Mouse (Mus musculus): ENCODE data around the gene Mllt3.

Gene Mllt3

GRCm38 (mm10) chr4:87955132-87955531, 78.0 kb downstream of the Mllt3 start:
- in situ Hi-C loops (cut with MboI, MseI): no loop called here

DNA sequence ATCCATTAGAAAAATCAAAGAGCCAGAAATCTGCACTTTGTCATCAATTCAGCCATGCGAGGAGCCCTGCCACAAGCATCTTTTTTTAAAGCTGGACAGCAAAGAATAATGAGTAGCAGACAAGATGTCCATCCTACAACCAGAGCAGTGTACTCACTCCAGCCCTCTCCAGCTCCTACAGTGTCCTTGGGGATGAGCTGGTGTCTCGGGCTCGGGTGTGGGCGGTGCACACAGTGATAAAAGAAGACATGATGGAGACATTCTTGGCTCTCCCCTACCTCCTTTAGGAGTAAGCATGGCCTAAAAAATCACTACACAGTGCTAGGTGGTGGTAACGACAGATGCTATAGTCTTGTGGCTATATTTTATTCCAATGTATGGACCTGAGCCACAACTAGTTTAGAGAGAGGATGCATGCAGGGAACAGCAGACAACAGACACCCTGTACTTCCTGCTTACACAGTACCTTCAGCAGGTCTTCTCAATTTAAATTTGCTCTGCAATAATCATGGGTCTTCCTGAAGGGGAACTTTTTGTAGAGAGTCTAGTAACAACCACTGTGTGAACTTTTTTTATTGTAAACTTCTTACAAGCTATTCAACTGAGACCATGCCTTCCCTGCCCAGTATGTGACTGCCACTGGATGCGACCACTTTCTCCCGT, 78.6 kb downstream of the Mllt3 start:
- in situ Hi-C loops (cut with MboI, MseI): no loop called here

DNA sequence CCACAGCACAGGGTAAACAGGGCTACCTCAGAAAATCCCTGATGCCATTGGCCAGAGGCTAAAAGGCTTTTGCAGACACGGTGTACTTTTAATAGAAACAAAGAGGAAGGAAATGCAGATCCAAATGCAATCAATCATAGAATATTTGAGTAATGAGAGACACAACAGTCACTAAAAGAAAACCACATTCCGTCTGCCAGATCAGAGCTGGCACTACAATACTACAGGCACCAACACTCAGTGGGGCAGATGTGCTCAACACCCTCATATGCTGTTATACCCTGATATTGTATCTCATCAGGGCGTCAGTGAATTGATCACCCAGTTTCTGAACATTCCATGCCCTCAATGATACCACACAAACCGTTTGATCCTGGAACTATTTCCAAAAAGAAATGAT, 79.4 kb downstream of the Mllt3 start:
- in situ Hi-C loops (cut with MboI, MseI): no loop called here

DNA sequence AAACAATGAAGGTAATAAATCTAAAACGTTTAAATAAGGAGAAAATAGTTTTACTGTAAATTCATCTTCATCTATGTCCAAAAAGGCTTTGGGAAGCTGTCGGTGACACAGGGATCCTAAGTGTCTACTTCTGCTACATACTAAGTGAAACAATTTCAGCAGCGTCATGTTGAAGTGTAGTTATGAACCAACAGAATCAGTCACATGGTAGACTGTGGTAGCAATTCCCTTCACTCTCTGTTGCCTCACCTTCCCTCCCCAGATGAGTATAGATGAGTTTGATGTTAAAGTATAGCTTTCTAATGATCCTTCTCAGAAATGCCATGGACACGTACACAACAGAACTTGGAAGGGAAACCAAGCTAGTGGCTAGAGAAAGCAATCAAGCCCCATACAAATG, 79.9 kb downstream of the Mllt3 start:
- in situ Hi-C loops (cut with MboI, MseI): no loop called here

GRCm38 (mm10) chr4:87949451-87949850, 83.7 kb downstream of the Mllt3 start:
- in situ Hi-C loops (cut with MboI, MseI): no loop called here

DNA sequence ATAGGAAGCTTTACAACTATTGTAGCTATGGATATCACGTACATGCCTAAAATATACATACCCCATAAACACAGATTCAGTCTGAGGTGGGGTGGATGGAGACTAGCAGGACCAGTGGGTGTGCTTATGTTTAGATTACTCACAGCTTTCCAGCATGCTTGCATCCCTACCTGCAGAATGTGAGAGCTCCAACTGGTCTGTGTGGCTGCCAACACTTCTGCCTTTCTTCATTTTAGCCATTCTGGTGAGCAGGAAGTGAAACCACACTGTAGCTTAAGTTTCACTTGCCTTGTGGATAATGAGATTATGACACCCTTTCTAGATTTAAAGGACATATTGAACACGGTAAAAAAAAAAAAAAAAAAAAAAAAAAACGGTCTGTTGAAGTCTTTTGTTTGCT, 88.8 kb downstream of the Mllt3 start:
- in situ Hi-C loops (cut with MboI, MseI): no loop called here

GRCm38 (mm10) chr4:87942921-87943403, 90.2 kb downstream of the Mllt3 start:
- in situ Hi-C loops (cut with MboI, MseI): no loop called here

DNA sequence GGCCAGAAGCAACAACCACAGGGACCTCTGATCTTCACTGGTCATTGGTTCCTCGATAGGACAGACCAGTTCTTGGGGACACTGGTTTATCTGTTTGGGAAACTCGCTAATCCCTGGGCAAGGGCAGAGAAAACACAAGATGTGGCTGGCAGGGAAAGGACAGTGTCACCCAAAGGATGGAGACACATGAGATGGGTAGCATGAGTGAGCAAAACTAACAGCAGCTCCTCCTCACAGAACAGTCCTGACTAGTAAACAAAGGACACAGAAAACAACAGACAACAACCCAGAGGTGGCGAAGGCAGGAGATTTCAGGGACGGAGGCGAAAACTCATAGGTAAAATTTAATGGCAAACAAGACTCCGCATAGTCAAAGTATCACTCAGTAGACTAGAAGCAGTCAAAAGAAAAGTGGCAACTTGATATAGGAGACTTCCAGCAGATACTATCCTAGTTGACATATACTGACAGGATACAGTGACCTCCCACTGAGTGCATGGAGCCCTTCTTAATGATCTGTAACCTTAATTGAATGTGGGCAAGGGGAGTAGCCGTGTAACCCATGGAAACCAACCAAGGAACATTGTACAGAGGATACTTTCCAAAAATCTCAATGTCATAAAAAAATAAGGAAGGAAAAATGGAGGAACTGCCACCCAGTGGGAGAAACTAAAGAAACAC, 93.5 kb downstream of the Mllt3 start:
- in situ Hi-C loops (cut with MboI, MseI): no loop called here

- in situ Hi-C loops (cut with MboI, MseI): no loop called here
Observed at GRCm38 (mm10) chr4:87936326-87936725, 96.8 kb downstream of the Mllt3 start.

DNA sequence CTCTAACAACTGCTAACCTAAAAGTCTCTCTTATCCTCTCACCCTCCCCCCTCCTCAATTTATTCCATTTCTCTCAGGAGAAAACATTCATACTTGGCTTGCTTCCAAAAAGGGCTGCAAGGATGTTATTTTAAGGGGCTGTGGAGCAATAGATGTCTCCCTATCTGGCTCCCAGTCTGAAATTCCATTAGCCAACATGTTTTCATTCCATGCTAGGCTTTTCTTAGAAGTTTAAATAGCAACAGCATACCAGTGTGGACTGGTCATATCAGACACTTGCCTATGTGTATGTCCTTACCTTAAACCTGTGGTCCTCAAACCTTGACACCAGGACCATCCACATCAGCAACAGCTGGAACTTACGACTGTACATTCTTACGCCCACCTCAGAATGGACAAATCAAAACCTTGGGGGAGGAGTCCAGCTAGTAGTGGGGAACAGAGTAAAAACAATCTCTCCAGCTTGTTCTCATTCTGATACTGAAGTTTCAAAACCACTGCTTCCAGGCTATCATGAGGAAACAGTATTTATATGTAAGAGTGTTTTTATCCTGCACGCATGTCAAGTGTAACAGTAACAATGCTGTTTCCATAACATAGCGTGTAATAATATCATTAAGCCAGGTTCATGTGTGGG, 99.3 kb downstream of the Mllt3 start:
- in situ Hi-C loops (cut with MboI, MseI): no loop called here

DNA sequence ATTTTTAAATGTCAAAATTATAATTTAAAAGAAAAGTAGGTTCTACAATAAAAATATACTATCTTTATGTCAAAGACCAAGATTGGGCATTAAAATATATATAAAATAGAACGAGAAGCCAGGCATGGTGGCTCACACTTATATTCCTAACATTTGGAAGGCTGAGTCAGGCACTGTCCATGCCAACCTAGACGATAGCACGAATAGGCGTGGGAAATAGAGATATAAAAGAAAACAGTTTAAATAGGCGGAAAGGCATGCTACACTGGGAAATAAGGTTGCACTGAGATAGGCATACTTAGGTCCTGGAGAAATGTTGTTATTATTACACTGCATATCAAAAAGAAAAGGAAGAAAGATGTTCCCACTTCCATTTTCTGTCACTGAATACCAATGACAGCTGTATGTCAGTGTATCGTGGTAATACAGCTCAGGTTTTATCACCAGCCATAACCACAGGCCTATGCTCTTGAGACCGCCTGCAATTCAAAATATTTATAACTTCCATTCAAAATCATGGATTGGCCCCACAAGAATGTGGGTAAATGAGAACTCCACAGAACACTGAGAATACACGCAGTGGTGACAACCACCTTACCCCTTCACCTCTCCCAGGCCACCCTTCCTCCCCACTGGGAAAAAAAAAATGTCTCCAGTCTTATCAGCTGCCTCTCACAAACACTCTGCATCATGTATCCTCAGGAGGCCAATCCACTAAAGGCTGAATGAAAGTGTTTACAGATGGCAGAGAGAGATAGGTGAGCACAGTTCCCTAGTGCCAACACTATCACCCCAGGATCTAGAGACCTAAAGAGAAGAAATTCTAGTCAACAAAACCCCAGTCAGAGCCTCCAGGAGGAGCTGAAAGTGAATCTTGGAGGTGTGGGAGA, 102.6 kb downstream of the Mllt3 start:
- in situ Hi-C loops (cut with MboI, MseI): no loop called here

GRCm38 (mm10) chr4:87928603-87929199, 104.5 kb downstream of the Mllt3 start:
- in situ Hi-C loops (cut with MboI, MseI): no loop called here

- in situ Hi-C loops (cut with MboI, MseI): no loop called here
Observed at GRCm38 (mm10) chr4:87927354-87927753, 105.8 kb downstream of the Mllt3 start.

DNA sequence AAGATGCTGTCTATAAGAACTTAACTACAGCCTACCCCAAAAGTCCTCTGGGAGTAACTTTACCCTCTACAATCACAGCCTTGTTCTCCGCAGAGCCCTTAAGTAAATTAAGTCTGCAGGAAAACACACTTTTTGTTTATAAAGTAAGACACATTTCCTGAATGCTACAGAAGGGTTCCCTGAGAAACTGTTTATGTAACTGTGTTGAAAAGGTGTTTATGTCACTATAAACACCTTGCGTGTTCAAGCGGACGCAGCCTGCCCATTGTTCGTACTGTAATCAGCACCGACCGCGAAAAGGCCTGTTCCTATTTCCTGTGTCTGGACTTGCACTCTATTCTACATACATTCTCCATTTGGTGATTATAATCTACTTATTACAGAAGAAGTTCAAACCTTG, 112.5 kb downstream of the Mllt3 start:
- in situ Hi-C loops (cut with MboI, MseI): no loop called here

DNA sequence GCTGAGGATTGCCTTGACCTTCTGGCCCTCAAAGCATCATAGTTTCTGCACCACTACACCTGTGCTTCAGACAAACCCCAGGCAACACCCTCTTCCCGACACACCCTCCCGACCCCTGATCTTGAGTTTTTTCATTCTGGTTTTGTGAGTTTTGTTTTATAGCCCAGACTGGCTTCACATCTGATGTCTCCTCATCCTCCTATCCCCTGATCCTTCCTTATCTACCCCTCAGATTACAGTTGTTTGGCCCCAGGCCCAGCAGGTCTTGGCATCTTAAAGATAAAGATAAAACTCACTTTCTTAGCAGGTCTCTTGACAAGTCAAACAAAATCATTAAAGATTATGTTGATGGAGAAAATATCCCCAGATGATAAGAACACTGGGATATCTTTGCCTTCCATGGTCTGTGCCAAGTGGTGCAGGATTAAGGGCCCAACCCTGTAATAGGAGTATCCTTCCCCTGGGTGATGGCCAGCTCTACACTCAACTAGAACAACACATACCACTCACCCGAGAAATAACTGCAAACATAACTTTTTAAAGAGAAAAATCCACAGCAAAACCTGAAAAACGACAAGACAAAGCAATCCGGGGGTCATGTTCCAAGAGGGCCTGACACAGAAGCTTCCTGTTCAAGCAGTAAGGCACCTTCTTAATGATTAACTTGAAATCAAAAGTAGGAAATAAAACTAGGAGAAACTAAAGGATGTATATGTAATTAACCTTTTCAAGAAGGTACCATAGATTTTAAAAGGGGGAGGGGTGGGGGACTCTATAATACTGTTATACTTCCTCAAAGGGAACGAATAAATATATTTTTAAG, 121.8 kb downstream of the Mllt3 start:
- in situ Hi-C loops (cut with MboI, MseI): loop anchor here in 1 of 2 experiments (5.0 kb wide), 1 partner anchor 79 kb away; no protein-coding TSS in a partner anchor

- in situ Hi-C loops (cut with MboI, MseI): no loop called here
Observed at GRCm38 (mm10) chr4:87905149-87905771, 127.9 kb downstream of the Mllt3 start.

GRCm38 (mm10) chr4:87904722-87905121, 128.4 kb downstream of the Mllt3 start:
- in situ Hi-C loops (cut with MboI, MseI): no loop called here

DNA sequence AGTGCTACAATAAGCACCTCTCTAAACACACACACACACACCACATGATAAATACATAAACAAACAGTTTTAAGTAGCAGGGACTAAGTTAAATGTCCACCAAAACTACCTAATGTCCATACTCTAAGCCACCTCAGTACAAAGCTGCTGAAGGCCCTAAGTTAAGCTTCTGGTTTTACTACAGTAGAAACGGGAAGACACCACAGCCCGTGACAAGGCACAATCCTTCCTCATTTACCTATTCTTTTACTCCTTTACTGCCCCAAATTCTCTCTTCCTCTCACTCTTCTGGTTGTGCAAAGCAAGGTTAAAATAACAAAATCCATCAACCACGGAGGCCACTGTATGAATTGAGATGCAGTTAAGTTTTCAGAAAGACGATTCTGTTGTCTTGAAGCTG, 130.6 kb downstream of the Mllt3 start:
- in situ Hi-C loops (cut with MboI, MseI): no loop called here

- in situ Hi-C loops (cut with MboI, MseI): no loop called here
Observed at GRCm38 (mm10) chr4:87901166-87901565, 132.0 kb downstream of the Mllt3 start.

DNA sequence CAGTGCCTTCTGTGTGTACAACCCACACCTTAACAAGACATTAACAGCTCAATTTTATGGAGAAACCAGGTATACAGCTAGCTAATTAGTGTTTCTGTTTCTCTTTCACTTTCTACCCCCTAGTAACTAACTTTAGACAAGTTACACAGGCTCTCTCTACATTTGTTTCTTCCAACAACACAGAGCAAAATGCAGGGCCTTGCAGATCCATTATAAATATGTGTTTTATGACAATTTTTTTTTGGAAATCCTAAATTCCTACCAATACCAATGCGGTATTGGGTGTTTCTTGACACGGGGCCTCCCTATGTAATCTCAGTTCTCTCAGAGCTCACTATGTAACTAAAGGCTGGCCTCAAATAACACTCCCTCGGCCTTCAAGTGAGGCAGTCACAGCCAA, 139.7 kb downstream of the Mllt3 start:
- in situ Hi-C loops (cut with MboI, MseI): no loop called here
